Mouse (Mus musculus): Measurements from ENCODE around the gene Eaf2. TPM values are rescaled to one million over a fixed set of nuclear protein-coding genes. Genes with fewer than 3 reads are reported as not detected.

The Eaf2 gene
- polyA plus RNA-seq, 2 experiments: 0.22 to 0.70 TPM

GRCm38 (mm10) chr16:36798334-36798733 lies 76.5 kb downstream of the Eaf2 start:
- Histone ChIP-seq H3K9me3 (ENCODE audit: control insufficient read depth, low read length) (peaks cover 3% of the 10 kb centered on the region; the same call in 1 of the 2 replicates), H3K4me3 (ENCODE audit: insufficient read depth in 1 of 2, low read depth in 2 of 2, low read length in 2 of 2) (no peak overlapping the region), H3K27me3 (ENCODE audit: control insufficient read depth, insufficient read depth, low read length) (no peaks in the 10 kb centered on the region), H3K4me1 (replicated peaks; ENCODE audit: control insufficient read depth in 2 of 2, insufficient read depth in 2 of 2, low read length in 1 of 2) (no peaks in the 10 kb centered on the region), H3K9ac (replicated peaks) (no peak overlapping the region), H3K27ac (no peak overlapping the region), H3K36me3 (replicated peaks; ENCODE audit: control insufficient read depth, insufficient read depth, low read depth) (no peaks in the 10 kb centered on the region), H3K4me2 (ENCODE audit: low read depth) (no peak overlapping the region)
- ATAC-seq (ENCODE audit: insufficient read depth): no peak
- no peak for DNase-seq (ENCODE audit: low read depth in 3 of 3, low spot score in 3 of 3)
- TF ChIP-seq EP300 (IDR thresholded peaks at IDR 0.05; ENCODE audit: low read depth) (no peak), CTCF (IDR thresholded peaks at IDR 0.05; ENCODE audit: low read depth) (no peak)
- 48% methylated on average over 2 of the region's 2 CpGs for WGBS (ENCODE audit: insufficient replicate concordance)

DNA sequence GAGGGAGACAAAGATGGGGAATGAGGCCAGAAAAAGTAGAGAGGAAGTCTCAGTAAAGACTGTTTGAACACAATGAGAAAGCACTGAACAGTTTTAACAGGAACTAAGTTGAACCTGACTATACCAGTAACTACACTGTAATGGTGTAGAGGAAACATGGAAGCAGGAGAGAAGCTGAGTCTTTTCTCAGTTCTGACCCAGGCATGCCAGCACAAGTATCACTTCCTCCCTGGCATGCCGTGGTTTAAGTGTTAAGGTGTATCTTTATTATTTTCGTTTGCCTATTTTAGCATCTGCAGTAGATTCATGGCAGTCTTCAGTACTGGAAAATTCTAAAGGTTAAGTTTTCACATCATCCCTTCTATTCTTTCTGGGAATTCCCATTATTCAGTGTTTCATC lies 79.8 kb downstream of the Eaf2 start:
- Histone ChIP-seq H3K9ac (replicated peaks) (no peak overlapping the region), H3K27ac (no peak overlapping the region), H3K27me3 (ENCODE audit: control insufficient read depth, insufficient read depth, low read length) (no peaks in the 10 kb centered on the region), H3K4me3 (ENCODE audit: insufficient read depth in 1 of 2, low read depth in 2 of 2, low read length in 2 of 2) (no peak overlapping the region), H3K9me3 (ENCODE audit: control insufficient read depth, low read length) (no peaks in the 10 kb centered on the region), H3K36me3 (replicated peaks; ENCODE audit: control insufficient read depth, insufficient read depth, low read depth) (no peaks in the 10 kb centered on the region), H3K4me1 (replicated peaks; ENCODE audit: control insufficient read depth in 2 of 2, insufficient read depth in 2 of 2, low read length in 1 of 2) (no peaks in the 10 kb centered on the region), H3K4me2 (ENCODE audit: low read depth) (no peak overlapping the region)
- WGBS (ENCODE audit: insufficient replicate concordance): 25% methylated on average over 2 of the region's 2 CpGs
- no peak for TF ChIP-seq EP300 (IDR thresholded peaks at IDR 0.05; ENCODE audit: low read depth)
- no peak for ATAC-seq (ENCODE audit: insufficient read depth)
- no peak for DNase-seq (ENCODE audit: low read depth in 3 of 3, low spot score in 3 of 3)

DNA sequence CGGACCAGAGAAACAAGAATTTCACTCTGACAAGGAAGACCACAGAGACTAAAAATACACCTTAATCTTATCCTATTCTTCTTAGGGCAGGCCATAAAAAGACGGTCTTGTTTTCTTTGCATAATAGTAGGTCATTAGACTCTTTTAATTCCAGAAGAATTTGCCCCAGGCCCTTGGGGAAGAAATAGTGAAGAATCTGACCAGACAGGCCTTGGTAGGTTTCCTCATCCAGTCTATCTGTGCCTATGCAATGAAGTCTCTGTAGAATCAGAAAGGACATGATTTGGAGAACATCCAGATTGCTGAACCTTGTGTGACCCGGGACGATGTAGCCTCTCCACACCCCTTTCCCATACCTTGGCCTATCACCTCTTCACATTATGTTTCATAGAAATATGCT lies 84.6 kb downstream of the Eaf2 start:
- TF ChIP-seq EP300 (IDR thresholded peaks at IDR 0.05; ENCODE audit: low read depth) (no peak), CTCF (IDR thresholded peaks at IDR 0.05; ENCODE audit: low read depth) (no peak)
- DNase-seq (ENCODE audit: low read depth in 3 of 3, low spot score in 3 of 3) (no peak), ATAC-seq (ENCODE audit: insufficient read depth) (no peak)
- no peaks in the 10 kb centered on the region for H3K9me3 ChIP-seq (ENCODE audit: control insufficient read depth, low read length)
- no peak overlapping the region for H3K27ac ChIP-seq
- no peak overlapping the region for H3K9ac ChIP-seq (replicated peaks)
- H3K4me1 ChIP-seq (replicated peaks; ENCODE audit: control insufficient read depth in 2 of 2, insufficient read depth in 2 of 2, low read length in 1 of 2): no peaks in the 10 kb centered on the region
- no peaks in the 10 kb centered on the region for H3K36me3 ChIP-seq (replicated peaks; ENCODE audit: control insufficient read depth, insufficient read depth, low read depth)
- WGBS (ENCODE audit: insufficient replicate concordance): 77% methylated on average over 4 of the region's 4 CpGs
- no peaks in the 10 kb centered on the region for H3K27me3 ChIP-seq (ENCODE audit: control insufficient read depth, insufficient read depth, low read length)
- no peak overlapping the region for H3K4me2 ChIP-seq (ENCODE audit: low read depth)
- H3K4me3 ChIP-seq (ENCODE audit: insufficient read depth in 1 of 2, low read depth in 2 of 2, low read length in 2 of 2): no peak overlapping the region

- H3K4me3 ChIP-seq (ENCODE audit: insufficient read depth in 1 of 2, low read depth in 2 of 2, low read length in 2 of 2): no peak overlapping the region
- WGBS (ENCODE audit: insufficient replicate concordance): 64% methylated on average over 7 of the region's 7 CpGs
- no peak for DNase-seq (ENCODE audit: low read depth in 3 of 3, low spot score in 3 of 3)
Observed at GRCm38 (mm10) chr16:36786466-36786865, 88.3 kb downstream of the Eaf2 start.

GRCm38 (mm10) chr16:36784594-36785313 lies 90.0 kb downstream of the Eaf2 start, which contains the start of gene Slc15a2:
Gene Slc15a2, minus strand, starts transcription at chr16:36784962.
- no peaks in the 10 kb centered on the region for H3K4me1 ChIP-seq (replicated peaks; ENCODE audit: control insufficient read depth in 2 of 2, insufficient read depth in 2 of 2, low read length in 1 of 2)
- no peak within 1 kb of the TSS for H3K4me3 ChIP-seq (ENCODE audit: insufficient read depth in 1 of 2, low read depth in 2 of 2, low read length in 2 of 2)
- H3K9me3 ChIP-seq (ENCODE audit: control insufficient read depth, low read length): no peaks in the 10 kb centered on the region
- H3K27me3 ChIP-seq (ENCODE audit: control insufficient read depth, insufficient read depth, low read length): no peaks in the 10 kb centered on the region
- no peaks in the 10 kb centered on the region for H3K36me3 ChIP-seq (replicated peaks; ENCODE audit: control insufficient read depth, insufficient read depth, low read depth)
- H3K9ac ChIP-seq (replicated peaks): no peak within 1 kb of the TSS
- no peak within 1 kb of the TSS for H3K27ac ChIP-seq
- ATAC-seq (ENCODE audit: insufficient read depth) (no peak), DNase-seq (ENCODE audit: low read depth in 3 of 3, low spot score in 3 of 3) (no peak)
- no peak within 1 kb of the TSS for H3K4me2 ChIP-seq (ENCODE audit: low read depth)
- no peak for TF ChIP-seq CTCF (IDR thresholded peaks at IDR 0.05; ENCODE audit: low read depth)
- no peak for TF ChIP-seq EP300 (IDR thresholded peaks at IDR 0.05; ENCODE audit: low read depth)
- WGBS (ENCODE audit: insufficient replicate concordance): 51% methylated on average over 10 of the region's 10 CpGs

More at GRCm38 (mm10) chr16:36786466-36786865, 88.3 kb downstream of the Eaf2 start:
- H3K9me3 ChIP-seq (ENCODE audit: control insufficient read depth, low read length): no peaks in the 10 kb centered on the region
- no peak for ATAC-seq (ENCODE audit: insufficient read depth)
- no peaks in the 10 kb centered on the region for H3K4me1 ChIP-seq (replicated peaks; ENCODE audit: control insufficient read depth in 2 of 2, insufficient read depth in 2 of 2, low read length in 1 of 2)
- H3K9ac ChIP-seq (replicated peaks): no peak overlapping the region
- no peak overlapping the region for H3K4me2 ChIP-seq (ENCODE audit: low read depth)
- no peak overlapping the region for H3K27ac ChIP-seq
- H3K36me3 ChIP-seq (replicated peaks; ENCODE audit: control insufficient read depth, insufficient read depth, low read depth): no peaks in the 10 kb centered on the region
- TF ChIP-seq EP300 (IDR thresholded peaks at IDR 0.05; ENCODE audit: low read depth) (no peak), CTCF (IDR thresholded peaks at IDR 0.05; ENCODE audit: low read depth) (no peak)
- H3K27me3 ChIP-seq (ENCODE audit: control insufficient read depth, insufficient read depth, low read length): no peaks in the 10 kb centered on the region

Measured in liver, embryonic 14.5 days (tissue).